8 mouse cellular contexts compared by ENCODE assay signal in the genomic region with DNA sequence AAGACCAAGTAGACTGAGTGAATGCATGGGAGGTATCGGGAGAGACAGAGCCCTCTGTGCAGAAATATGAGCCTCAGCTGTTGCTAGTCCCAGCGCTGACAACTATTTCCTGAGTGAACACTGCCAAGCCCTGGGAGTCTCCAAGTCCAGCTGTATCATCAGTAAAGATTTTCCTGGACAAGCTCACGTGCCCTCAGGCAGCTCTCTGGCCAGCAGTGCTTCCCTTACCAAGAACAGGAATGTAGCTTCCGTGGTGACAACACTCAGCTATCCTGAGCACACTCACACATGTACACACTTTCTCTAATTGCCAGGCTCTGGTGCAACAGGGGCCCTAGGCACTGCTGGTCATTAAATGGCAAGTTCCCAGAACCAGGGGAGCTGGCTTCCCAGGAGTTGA. TPM values are rescaled to one million over a fixed set of nuclear protein-coding genes. Genes with fewer than 3 reads are reported as not detected.
A peak's percentile ranks its signal among the peaks of the same experiment; 100 is the strongest.
DNase-seq lines count a peak whose midpoint lies in the region; ATAC-seq lines count a peak whose summit lies in the region.

No protein-coding gene starts in this region.

- H3K27me3 ChIP-seq in midbrain, embryonic 11.5 days (ENCODE audit: control insufficient read depth, insufficient read depth, low read length): no peaks in the 10 kb centered on the region
- H3K27me3 ChIP-seq in midbrain, embryonic 16.5 days (ENCODE audit: control insufficient read depth, insufficient read depth, low read depth, low read length): no peaks in the 10 kb centered on the region
- H3K27me3 ChIP-seq in intestine, embryonic 16.5 days (replicated peaks; ENCODE audit: control insufficient read depth, insufficient read depth, low read length): no peaks in the 10 kb centered on the region

- no peak overlapping the region for H3K9ac ChIP-seq in midbrain, embryonic 11.5 days (ENCODE audit: low read length)
- no peak overlapping the region for H3K9ac ChIP-seq in midbrain, embryonic 16.5 days (ENCODE audit: low read depth, low read length)
- H3K9ac ChIP-seq in intestine, embryonic 16.5 days (ENCODE audit: low read depth, low read length): no peak overlapping the region

- 74% methylated on average over 4 of the region's 4 CpGs for whole genome bisulfite sequencing in midbrain, embryonic 11.5 days
- 60% methylated on average over 4 of the region's 4 CpGs for WGBS in midbrain, embryonic 16.5 days
- WGBS in intestine, embryonic 16.5 days: 28% methylated on average over 4 of the region's 4 CpGs

- H3K4me2 ChIP-seq in midbrain, embryonic 11.5 days: no peak overlapping the region
- H3K4me2 ChIP-seq in midbrain, embryonic 16.5 days (ENCODE audit: low read length): no peak overlapping the region
- H3K4me2 ChIP-seq in intestine, embryonic 16.5 days (ENCODE audit: low read depth, low read length): no peak overlapping the region

- no peak overlapping the region for H3K4me3 ChIP-seq in midbrain, embryonic 11.5 days (ENCODE audit: low read depth, low read length)
- H3K4me3 ChIP-seq in midbrain, embryonic 16.5 days (ENCODE audit: low read depth, low read length): no peak overlapping the region
- no peak overlapping the region for H3K4me3 ChIP-seq in intestine, embryonic 16.5 days (ENCODE audit: low read length)

- H3K27ac ChIP-seq in midbrain, embryonic 11.5 days (ENCODE audit: low read depth, low read length): no peak overlapping the region
- H3K27ac ChIP-seq in midbrain, embryonic 16.5 days (ENCODE audit: low read length): no peak overlapping the region
- H3K27ac ChIP-seq in intestine, embryonic 16.5 days (ENCODE audit: low read length): peak overlapping the region; percentile 58

- peak; percentile 77 for DNase-seq in midbrain, embryonic 11.5 days (ENCODE audit: low spot score, missing footprints)
- peak; percentile 43 for DNase-seq in gastrocnemius, adult 18-20 months (ENCODE audit: low spot score)
- peak; percentile 32 for DNase-seq in lung, postnatal 25 days (ENCODE audit: low spot score)
- no peak for DNase-seq in left cerebral cortex, postnatal 14 days (ENCODE audit: low spot score in 2 of 2)
- DNase-seq in layer of hippocampus, adult 11-12 months (ENCODE audit: low spot score): no peak

- peaks cover 5% of the 10 kb centered on the region; the same call in 1 of the 2 replicates for H3K4me1 ChIP-seq in midbrain, embryonic 11.5 days (ENCODE audit: control insufficient read depth, insufficient read depth, low read length)
- peaks cover 8% of the 10 kb centered on the region; the same call in 1 of the 2 replicates for H3K4me1 ChIP-seq in midbrain, embryonic 16.5 days (ENCODE audit: control insufficient read depth, insufficient read depth, low read length)
- peaks cover 10% of the 10 kb centered on the region for H3K4me1 ChIP-seq in intestine, embryonic 16.5 days (ENCODE audit: control insufficient read depth, insufficient read depth, low read length)

- intact Hi-C loops in left cerebral cortex, postnatal 14 days (cut with DNase I): loop anchor here (5.0 kb wide), 1 partner anchor 73 kb away; no protein-coding TSS in a partner anchor

- no peaks in the 10 kb centered on the region for H3K9me3 ChIP-seq in midbrain, embryonic 11.5 days (ENCODE audit: control insufficient read depth, low read length)
- no peaks in the 10 kb centered on the region for H3K9me3 ChIP-seq in midbrain, embryonic 16.5 days (replicated peaks; ENCODE audit: control insufficient read depth, low read length, poor library complexity, severe bottlenecking)
- H3K9me3 ChIP-seq in intestine, embryonic 16.5 days (ENCODE audit: control insufficient read depth, low read length): no peaks in the 10 kb centered on the region

- H3K36me3 ChIP-seq in midbrain, embryonic 11.5 days (ENCODE audit: control insufficient read depth, insufficient read depth, low read length): no peaks in the 10 kb centered on the region
- no peaks in the 10 kb centered on the region for H3K36me3 ChIP-seq in midbrain, embryonic 16.5 days (ENCODE audit: control insufficient read depth, insufficient read depth, low read length)
- H3K36me3 ChIP-seq in intestine, embryonic 16.5 days (ENCODE audit: control insufficient read depth, insufficient read depth, low read length): no peaks in the 10 kb centered on the region

- no peak for ATAC-seq in midbrain, embryonic 11.5 days (ENCODE audit: low FRiP score)
- no peak for ATAC-seq in midbrain, embryonic 16.5 days
- peak; percentile 68 for ATAC-seq in intestine, embryonic 16.5 days
- ATAC-seq in inflammation-experienced regulatory T-cells, adult 6 months: no peak

RNA-seq across cellular contexts. Expression of gene Hrh2, which starts 57.1 kb away (rescaled TPM):
- polyA plus RNA-seq in midbrain, embryonic 11.5 days (2014; fragmentation: Nextera tagmentation; extraction: Ambion mirVana): 0.07 TPM in 1 of 2 replicates, not detected in the other
- 1.1 and 1.2 TPM in 2 replicates for polyA plus RNA-seq in midbrain, embryonic 16.5 days (2015; fragmentation: Nextera tagmentation; extraction: Ambion mirVana)
- total RNA-seq in gastrocnemius, adult 18-20 months (2021): under 1 TPM; 0.05 to 0.19 TPM
- 0.04 and 0.09 TPM in 2 replicates for polyA plus RNA-seq in intestine, embryonic 16.5 days (2015; fragmentation: Nextera tagmentation; extraction: Ambion mirVana)
- 10 to 100 TPM; 12.8 to 13.4 TPM for total RNA-seq in left cerebral cortex, postnatal 14 days (2021)
- polyA plus RNA-seq in inflammation-experienced regulatory T-cells, adult 6 months (2017; shearing (Covaris generic)): 10 to 100 TPM in 2 of 3 experiments, 1 to 10 TPM in 1; 8.5 to 13.7 (median 12.3) TPM

Comparison
In these comparisons a context has a peak if more than half of its experiments do, and no peak if none do; other contexts are left out.
1. DNase-seq: peak in midbrain, embryonic 11.5 days (single experiment), gastrocnemius, adult 18-20 months (single experiment) and lung, postnatal 25 days (single experiment); none in left cerebral cortex, postnatal 14 days (0 of 2) and layer of hippocampus, adult 11-12 months (single experiment).